Mouse (Mus musculus) lung, postnatal 0 days (tissue): ENCODE measurements around the gene Tbr1. TPM values are rescaled to one million over a fixed set of nuclear protein-coding genes. Genes with fewer than 3 reads are reported as not detected.
A peak's percentile ranks its signal among the peaks of the same experiment; 100 is the strongest.

Experiments used
- ATAC-seq: fragments of 200-750 bp; cut with Nextera tagmentation; 2 replicates; pipeline ENCODE4 v1.8.0; 2017; ENCODE audit warnings: moderate library complexity
- DNase-seq: peaks from one replicate; pipeline ENCODE4 v3.0.0-alpha.2; 2016; ENCODE audit warnings: low spot score
- H3K27ac ChIP-seq: fragments of 300-500 bp; sonication (generic); 2 replicates; pipeline ENCODE4 v1.5.1; 2014; ENCODE audit warnings: antibody characterized with exemption, mild to moderate bottlenecking, low read length, mixed read lengths
- H3K27me3 ChIP-seq: fragments of 300-500 bp; sonication (generic); replicated peaks from 2 replicates; pipeline ENCODE4 v1.6.1; 2014; ENCODE audit warnings: low read length, mixed read lengths; ENCODE audit not compliant: insufficient read depth
- H3K36me3 ChIP-seq: fragments of 300-500 bp; sonication (generic); 2 replicates; pipeline ENCODE4 v1.6.1; 2014; ENCODE audit warnings: low read length, mixed read lengths; ENCODE audit not compliant: insufficient read depth
- H3K4me1 ChIP-seq: fragments of 300-500 bp; sonication (generic); 2 replicates; pipeline ENCODE4 v1.6.1; 2014; ENCODE audit warnings: antibody characterized with exemption, low read depth, low read length, mixed read lengths; ENCODE audit not compliant: insufficient read depth
- H3K4me2 ChIP-seq: fragments of 300-500 bp; sonication (generic); replicated peaks from 2 replicates; pipeline ENCODE4 v1.6.1; 2014; ENCODE audit warnings: low read depth, mild to moderate bottlenecking, low read length, moderate library complexity, mixed read lengths
- H3K4me3 ChIP-seq: fragments of 300-500 bp; sonication (generic); 2 replicates; pipeline ENCODE4 v1.5.1; 2014; ENCODE audit warnings: low read depth, low read length
- H3K9ac ChIP-seq: fragments of 300-500 bp; sonication (generic); replicated peaks from 2 replicates; pipeline ENCODE4 v1.6.1; 2014; ENCODE audit warnings: low read depth, mild to moderate bottlenecking
- H3K9me3 ChIP-seq: fragments of 300-500 bp; sonication (generic); 2 replicates; pipeline ENCODE4 v1.6.1; 2016; ENCODE audit warnings: low read length, mixed read lengths
- CTCF ChIP-seq: IDR thresholded peaks from 2 replicates; pipeline ENCODE4 v1.5.1; 2016; ENCODE audit warnings: antibody characterized with exemption, mild to moderate bottlenecking
- EP300 ChIP-seq: IDR thresholded peaks from 2 replicates; pipeline ENCODE4 v1.6.1; 2016; ENCODE audit warnings: antibody characterized with exemption, mild to moderate bottlenecking, control low read depth
- WGBS: fragments of 180-500 bp; shearing (Covaris S2); extraction: QIAGEN DNeasy Blood & Tissue Kit; methylation state at CpG from one replicate; pipeline ENCODE4 v1.1.7; 2014; 5-methylcytosine and 5-hydroxymethylcytosine counted together
- polyA plus RNA-seq: library from polyadenylated mRNA; unstranded; fragments of >200 nt; fragmentation: Nextera tagmentation; extraction: Ambion mirVana; gene quantifications from 2 replicates; pipeline ENCODE4 v1.2.1, GENCODE M21; 2015

Gene Tbr1
- polyA plus RNA-seq, 1 experiment from 2014 or later = 0.02 TPM

DNA sequence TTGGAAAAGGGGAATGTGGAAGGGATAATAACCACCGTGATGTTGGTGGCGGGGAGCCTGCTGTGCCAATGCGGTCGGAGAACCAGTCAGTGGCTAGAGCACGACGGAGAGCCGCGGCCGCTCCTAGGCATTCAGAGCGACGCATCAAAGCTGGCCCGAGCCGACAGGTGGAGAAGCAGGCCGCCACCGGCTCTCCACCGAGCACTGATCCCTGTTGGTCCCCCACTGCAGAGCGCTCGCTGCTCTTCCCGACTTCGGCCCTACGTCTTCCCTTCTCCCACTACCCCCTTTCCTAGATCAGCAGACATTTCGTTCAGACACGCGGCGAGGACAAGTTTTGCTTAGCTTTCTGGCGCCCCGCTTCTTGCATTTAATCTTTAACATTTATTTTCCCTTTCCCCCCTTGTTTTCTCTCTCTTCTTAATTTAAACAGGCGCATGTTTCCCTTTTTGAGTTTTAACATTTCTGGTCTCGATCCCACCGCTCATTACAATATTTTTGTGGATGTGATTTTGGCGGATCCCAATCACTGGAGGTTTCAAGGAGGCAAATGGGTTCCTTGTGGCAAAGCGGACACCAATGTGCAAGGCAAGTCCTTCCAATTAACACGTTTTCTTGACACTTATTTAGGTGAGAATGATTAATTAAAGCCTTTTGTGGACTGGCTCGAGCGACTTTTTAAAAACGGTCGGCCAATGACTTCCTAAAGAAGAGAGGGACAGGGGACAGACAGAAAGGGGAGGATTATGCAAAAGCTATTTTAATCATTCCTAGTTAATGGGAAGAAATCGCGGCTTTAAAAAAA is 3.0 kb downstream of the Tbr1 start:
- ATAC-seq (no peak), DNase-seq (no peak)
- 2% methylated on average over 36 of the region's 39 CpGs for WGBS
- Histone ChIP-seq H3K9ac (no peak overlapping the region), H3K27ac (no peak overlapping the region), H3K4me3 (peak overlapping the region; percentile 5; the same call in 1 of the 2 replicates), H3K36me3 (no peaks in the 10 kb centered on the region), H3K4me2 (0 out of 2 replicates have a peak overlapping the region, but pooled peaks have one; percentile 17), H3K4me1 (0 out of 2 replicates have a peak, but pooled peaks cover 4% of the 10 kb centered on the region), H3K27me3 (peaks cover 60% of the 10 kb centered on the region), H3K9me3 (no peaks in the 10 kb centered on the region)
- TF ChIP-seq EP300 (no peak), CTCF (no peak)

DNA sequence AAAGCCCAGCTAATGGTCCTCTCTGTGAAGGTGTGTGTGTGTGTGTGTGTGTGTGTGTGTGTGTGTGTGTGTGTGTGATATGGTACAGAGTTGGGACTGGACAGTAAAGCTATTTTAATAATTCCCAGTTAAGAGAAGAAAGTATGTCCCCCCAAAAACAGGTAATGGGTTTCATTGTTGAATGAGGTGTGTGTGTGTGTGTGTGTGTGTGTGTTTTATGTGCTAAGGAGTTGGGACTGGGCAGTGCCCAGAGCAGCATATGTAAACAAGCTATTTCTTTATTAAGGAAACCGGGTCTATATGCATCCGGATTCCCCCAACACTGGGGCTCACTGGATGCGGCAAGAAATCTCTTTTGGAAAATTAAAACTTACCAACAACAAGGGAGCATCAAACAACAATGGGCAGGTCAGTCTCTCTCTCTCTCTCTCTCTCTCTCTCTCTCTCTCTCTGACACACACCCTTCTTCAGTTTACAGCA is 3.7 kb downstream of the Tbr1 start:
- no peaks in the 10 kb centered on the region for H3K36me3 ChIP-seq
- no peak for TF ChIP-seq EP300
- TF ChIP-seq CTCF = no peak
- ATAC-seq (no peak), DNase-seq (no peak)
- no peak overlapping the region for H3K4me3 ChIP-seq
- H3K4me2 ChIP-seq = no peak overlapping the region
- no peak overlapping the region for H3K9ac ChIP-seq
- WGBS = 18% methylated on average over 3 of the region's 3 CpGs
- H3K27ac ChIP-seq = no peak overlapping the region
- peaks cover 67% of the 10 kb centered on the region for H3K27me3 ChIP-seq
- peaks cover 5% of the 10 kb centered on the region; the same call in 1 of the 2 replicates for H3K4me1 ChIP-seq
- no peaks in the 10 kb centered on the region for H3K9me3 ChIP-seq

- Histone ChIP-seq H3K4me1 (peaks cover 11% of the 10 kb centered on the region), H3K4me3 (0 out of 2 replicates have a peak overlapping the region, but pooled peaks have one; percentile 2)
- no peak for DNase-seq
These were observed 4.4 kb downstream of the Tbr1 start for GRCm38 (mm10) chr2:61807151-61807550.

DNA sequence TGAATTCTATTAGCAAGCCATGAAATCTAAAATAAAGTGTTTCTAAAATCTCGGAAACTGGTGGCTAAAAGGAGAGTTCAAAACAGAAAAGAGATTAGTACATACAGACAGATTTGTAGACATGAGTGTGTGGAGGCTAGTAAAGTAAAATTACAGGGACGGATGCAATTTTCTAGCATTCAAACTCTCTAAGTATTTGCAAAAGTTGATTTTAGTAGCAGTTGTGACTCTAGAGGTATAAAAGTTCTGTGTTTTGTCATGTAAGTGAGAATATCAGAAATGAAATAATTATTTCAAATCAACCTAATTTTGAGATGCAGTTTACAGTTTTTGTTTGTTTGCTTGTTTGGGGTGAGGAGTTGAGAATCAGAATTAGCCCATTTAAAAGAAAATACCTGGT is 5.1 kb downstream of the Tbr1 start:
- Histone ChIP-seq H3K4me3 (no peak overlapping the region), H3K36me3 (no peaks in the 10 kb centered on the region), H3K9ac (no peak overlapping the region), H3K4me1 (peaks cover 11% of the 10 kb centered on the region), H3K9me3 (no peaks in the 10 kb centered on the region), H3K27me3 (peaks cover 81% of the 10 kb centered on the region), H3K27ac (no peak overlapping the region), H3K4me2 (no peak overlapping the region)
- ATAC-seq (no peak), DNase-seq (no peak)
- TF ChIP-seq EP300 = no peak
- no peak for TF ChIP-seq CTCF
- WGBS = 23% methylated on average over 2 of the region's 2 CpGs

More at GRCm38 (mm10) chr2:61807151-61807550, 4.4 kb downstream of the Tbr1 start:
- WGBS = 1% methylated on average over 22 of the region's 22 CpGs
- ATAC-seq = no peak
- Histone ChIP-seq H3K27me3 (peaks cover 75% of the 10 kb centered on the region), H3K9me3 (no peaks in the 10 kb centered on the region), H3K27ac (no peak overlapping the region), H3K9ac (no peak overlapping the region), H3K36me3 (no peaks in the 10 kb centered on the region), H3K4me2 (0 out of 2 replicates have a peak overlapping the region, but pooled peaks have one; percentile 19)
- TF ChIP-seq CTCF = no peak
- TF ChIP-seq EP300 = no peak

GRCm38 (mm10) chr2:61808776-61809175 is 6.0 kb downstream of the Tbr1 start:
- H3K27ac ChIP-seq = no peak overlapping the region
- DNase-seq = no peak
- H3K27me3 ChIP-seq = peaks cover 82% of the 10 kb centered on the region
- no peak overlapping the region for H3K4me2 ChIP-seq
- 6% methylated on average over 6 of the region's 6 CpGs for WGBS
- H3K4me3 ChIP-seq = no peak overlapping the region
- no peaks in the 10 kb centered on the region for H3K9me3 ChIP-seq
- H3K9ac ChIP-seq = no peak overlapping the region
- H3K4me1 ChIP-seq = peaks cover 11% of the 10 kb centered on the region
- no peaks in the 10 kb centered on the region for H3K36me3 ChIP-seq
- ATAC-seq = no peak
- no peak for TF ChIP-seq EP300
- no peak for TF ChIP-seq CTCF

- Histone ChIP-seq H3K9me3 (no peaks in the 10 kb centered on the region), H3K4me2 (no peak overlapping the region), H3K4me1 (peaks cover 11% of the 10 kb centered on the region), H3K27me3 (peaks cover 85% of the 10 kb centered on the region), H3K27ac (no peak overlapping the region), H3K9ac (no peak overlapping the region), H3K36me3 (no peaks in the 10 kb centered on the region), H3K4me3 (no peak overlapping the region)
- 9% methylated on average over 1 of the region's 1 CpGs for WGBS
- DNase-seq (no peak), ATAC-seq (no peak)
- TF ChIP-seq CTCF (no peak), EP300 (no peak)
These were observed 6.7 kb downstream of the Tbr1 start for GRCm38 (mm10) chr2:61809381-61809780.
